Mouse (Mus musculus) urinary bladder, adult 2 months (tissue): Measurements from ENCODE around the gene Cdc42ep4. TPM values are rescaled to one million over a fixed set of nuclear protein-coding genes. Genes with fewer than 3 reads are reported as not detected.

ENCODE experiments used
- DNase-seq: peaks from one replicate; pipeline ENCODE4 v3.0.0; 2022; ENCODE audit warnings: low spot score
- polyA plus RNA-seq: library from polyadenylated mRNA; depleted of rRNA; stranded (reverse); fragments of >200 nt; gene quantifications from 2 replicates; pipeline ENCODE4 v1.2.3, GENCODE M21; 2012; rRNA removed

Cdc42ep4 gene
- polyA plus RNA-seq, result 19.8 and 27.1 TPM in 2 replicates

DNA sequence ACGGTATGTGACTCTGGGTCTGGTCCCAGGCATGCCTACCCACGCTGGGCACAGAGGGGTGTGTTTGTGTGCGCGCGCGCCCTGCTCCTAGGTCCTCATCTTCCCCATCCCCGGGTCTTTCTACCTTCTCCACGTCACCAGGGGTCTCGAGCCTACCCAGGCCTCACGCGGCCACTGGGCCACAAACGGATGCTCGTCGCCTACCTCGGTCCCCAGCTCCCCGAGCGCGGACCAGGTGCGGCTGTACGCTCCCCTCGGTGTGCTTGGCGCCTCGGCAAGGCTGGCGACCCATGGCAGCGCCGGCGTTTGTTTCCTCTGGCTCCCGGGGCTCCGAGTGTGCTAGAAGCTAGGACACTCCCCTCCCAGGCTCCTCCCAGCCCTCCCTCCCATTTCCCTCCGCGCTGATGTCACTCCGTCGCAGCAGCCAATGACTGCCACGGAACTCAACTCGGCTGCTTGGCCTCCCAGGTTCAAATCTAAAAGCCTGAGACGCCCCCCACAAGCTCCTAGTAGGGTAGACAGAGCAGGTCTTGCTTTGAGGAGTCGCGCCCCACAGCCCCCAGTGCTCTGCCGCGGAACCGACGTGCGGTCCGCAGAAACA, at the start of gene Cdc42ep4:
Cdc42ep4 (minus strand) TSS at position 398 of the 601 bp plus-strand sequence.
- DNase-seq, result peak; percentile 79

GRCm38 (mm10) chr11:113800026-113800425, 48.3 kb upstream of the Cdc42ep4 start:
- no peak for DNase-seq

DNA sequence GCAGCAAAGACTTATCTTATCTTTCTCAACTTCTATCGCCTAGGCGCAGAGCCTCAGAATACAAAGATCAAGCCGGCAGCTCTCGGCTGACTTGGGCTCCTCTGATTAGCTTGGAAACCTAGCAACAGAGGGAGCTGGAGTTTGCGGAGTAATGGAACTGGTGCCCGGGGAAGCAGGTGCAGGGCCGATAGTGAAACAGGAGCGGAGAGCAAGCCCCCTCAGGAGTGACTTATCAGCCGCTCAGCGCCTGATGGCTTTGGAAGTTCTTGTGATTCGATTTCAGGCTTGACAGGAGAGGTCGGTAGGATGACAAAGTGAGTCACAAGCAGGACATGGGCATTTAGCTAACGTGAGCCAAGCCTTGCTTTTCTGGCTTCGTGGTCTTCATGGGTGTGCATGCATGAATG, 47.4 kb upstream of the Cdc42ep4 start:
- DNase-seq, result no peak

DNA sequence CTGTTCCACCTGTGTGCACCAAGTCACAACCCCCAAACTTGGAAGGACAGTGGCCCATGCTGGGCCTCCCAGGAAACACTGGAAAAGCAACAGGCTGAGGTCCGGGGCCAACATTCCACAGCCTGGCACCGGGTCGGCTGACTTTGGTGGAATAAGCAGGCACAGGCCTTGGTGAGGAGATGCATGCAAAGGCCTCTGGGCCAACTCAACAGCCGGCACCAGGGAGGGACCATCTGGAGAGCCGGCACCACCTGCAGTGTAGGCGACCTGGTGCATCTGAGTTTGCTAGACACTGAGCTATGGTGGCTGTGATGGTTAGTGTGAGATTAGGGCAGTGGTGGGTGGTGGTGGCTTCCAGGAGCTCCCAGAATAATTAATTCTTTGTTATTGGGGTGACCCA, 46.3 kb upstream of the Cdc42ep4 start:
- no peak for DNase-seq

DNA sequence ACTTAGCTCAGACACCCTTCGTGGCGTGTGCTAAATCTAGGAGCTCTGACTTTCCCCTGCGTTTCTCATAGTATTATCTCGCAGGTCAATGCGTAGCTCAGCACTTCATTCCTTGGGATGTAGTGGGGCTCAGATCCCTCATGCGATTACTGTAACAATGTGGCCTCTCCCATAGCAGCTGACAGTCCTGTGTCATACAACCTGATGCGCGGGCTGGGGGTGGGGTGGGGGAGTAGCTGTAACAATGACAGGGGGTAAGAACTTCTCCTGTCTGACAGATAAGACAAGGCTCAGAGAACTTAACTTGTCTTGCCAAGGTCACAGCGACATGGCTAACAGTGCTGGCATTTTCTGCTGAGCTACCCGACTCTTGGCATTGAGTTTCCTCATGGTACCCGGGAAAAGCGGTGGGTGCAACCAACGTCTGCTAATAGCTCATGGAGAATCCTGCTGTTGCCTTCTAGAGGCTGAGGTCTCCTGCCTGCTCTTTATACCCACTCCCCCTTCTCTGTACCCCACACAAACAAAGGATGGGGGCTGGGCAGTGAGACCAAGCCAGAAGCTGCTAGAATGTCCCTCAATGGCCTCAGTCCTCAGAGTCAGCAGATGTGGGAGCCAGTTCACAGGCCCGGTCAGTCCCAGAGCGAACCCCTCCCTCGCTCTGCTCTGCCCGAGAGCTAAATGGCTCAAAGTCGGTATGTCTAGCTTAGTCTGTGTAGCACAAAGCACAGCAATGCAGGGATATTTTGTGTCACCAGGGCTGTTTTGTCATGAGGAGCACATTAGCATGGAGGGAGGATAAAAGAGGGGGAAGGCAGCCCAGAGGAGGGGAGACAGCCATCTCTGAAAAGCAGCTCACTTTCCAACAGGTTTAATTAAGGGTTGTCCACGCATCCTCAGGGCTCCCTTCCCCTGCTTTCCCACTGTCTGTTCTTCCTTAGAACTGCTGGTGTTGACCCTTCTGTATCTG, 45.6 kb upstream of the Cdc42ep4 start:
- DNase-seq, result no peak

DNA sequence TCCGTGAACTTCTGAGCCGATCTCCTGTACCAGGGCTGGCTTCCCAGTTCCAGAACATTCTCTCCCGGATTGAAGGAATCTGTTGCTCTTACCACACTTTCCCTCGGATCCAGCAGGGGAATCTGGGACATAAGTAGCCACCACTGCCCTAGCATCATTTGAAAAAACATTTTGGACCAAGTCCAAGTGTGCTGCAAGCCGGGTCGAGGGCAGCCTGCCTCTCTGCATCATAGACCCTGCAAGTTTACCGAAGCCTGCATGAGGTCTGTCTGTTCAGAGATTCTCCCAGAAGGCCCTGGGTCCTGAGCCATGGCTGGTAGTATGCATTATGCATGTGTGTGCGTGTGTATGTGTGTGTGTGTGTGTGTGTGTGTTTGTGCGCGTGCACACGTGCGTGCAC, 44.2 kb upstream of the Cdc42ep4 start:
- no peak for DNase-seq

GRCm38 (mm10) chr11:113791357-113792215, 39.9 kb upstream of the Cdc42ep4 start:
- DNase-seq, result no peak

DNA sequence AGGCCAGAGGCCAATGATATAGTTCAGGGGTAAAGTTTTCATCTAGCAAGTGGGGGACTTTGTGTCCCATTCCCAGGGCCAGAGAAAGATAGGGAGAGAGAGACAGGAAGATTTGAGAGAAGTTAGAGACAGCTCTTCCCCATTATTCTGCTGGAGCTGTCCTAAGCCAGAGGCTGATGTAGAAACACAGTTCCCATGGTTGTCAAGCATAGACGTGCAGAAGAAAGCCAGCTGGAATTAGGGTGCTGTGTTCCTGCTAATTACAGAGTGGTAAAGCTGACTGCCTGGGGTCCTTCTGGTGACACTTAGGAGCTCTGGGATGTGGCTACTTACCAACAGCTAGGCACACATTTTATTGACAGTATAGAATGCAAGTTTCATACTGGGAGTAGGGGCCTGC, 37.4 kb upstream of the Cdc42ep4 start:
- DNase-seq, result no peak

- DNase-seq, result no peak
Measured at GRCm38 (mm10) chr11:113788183-113788789, 36.6 kb upstream of the Cdc42ep4 start.

DNA sequence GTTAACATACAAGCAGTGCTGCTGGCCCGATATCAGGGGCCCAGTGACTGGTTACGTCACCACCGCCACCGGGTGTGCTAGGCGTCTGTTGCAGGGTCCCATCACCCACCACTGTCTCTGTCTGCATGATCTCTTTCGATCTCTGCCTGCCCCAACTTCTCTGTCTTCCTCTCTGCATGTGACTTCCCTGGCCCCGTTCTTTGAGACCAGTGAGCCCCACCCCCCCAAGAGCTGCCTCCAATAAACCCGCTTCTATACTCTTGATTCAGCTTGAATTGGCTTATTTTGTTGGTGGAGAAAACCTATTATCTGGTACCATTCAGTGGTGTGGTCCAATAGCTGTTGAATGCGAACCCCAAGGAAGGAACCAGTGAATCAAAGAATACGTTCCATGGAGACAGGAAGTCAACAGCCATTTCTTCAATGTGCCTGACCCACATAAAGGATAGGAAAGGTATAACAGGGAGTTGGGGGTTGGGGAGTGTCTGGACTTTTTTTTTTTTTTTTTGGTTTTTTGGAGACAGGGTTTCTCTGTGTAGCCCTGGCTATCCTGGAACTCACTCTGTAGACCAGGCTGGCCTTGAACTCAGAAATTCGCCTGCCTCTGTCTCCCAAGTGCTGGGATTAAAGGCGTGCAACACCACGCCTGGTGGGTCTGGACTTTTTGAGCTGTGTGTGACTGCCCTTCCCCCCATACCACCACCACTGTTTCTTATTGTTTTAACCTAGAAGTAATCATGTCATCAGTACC, 35.9 kb upstream of the Cdc42ep4 start:
- no peak for DNase-seq

DNA sequence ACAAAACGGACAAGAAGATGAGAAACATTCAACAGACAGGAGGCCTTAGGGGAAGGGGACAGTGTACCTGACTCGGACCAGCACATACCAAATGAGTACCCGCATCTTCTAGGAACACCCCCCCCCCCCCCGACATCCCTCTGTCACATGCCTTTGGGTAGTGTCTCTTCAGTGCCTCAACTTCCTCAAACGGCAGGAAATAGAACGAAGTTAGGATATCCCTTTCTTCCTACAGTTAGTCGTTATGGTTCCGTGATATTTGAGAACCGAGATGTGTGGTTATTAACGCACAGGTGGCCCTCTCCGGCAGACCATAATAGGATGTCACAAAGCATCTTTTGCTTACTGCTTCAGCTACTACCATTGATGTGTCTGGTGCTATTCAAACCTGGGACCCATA, 35.3 kb upstream of the Cdc42ep4 start:
- no peak for DNase-seq

- no peak for DNase-seq
Measured at GRCm38 (mm10) chr11:113786395-113786794, 34.7 kb upstream of the Cdc42ep4 start.

DNA sequence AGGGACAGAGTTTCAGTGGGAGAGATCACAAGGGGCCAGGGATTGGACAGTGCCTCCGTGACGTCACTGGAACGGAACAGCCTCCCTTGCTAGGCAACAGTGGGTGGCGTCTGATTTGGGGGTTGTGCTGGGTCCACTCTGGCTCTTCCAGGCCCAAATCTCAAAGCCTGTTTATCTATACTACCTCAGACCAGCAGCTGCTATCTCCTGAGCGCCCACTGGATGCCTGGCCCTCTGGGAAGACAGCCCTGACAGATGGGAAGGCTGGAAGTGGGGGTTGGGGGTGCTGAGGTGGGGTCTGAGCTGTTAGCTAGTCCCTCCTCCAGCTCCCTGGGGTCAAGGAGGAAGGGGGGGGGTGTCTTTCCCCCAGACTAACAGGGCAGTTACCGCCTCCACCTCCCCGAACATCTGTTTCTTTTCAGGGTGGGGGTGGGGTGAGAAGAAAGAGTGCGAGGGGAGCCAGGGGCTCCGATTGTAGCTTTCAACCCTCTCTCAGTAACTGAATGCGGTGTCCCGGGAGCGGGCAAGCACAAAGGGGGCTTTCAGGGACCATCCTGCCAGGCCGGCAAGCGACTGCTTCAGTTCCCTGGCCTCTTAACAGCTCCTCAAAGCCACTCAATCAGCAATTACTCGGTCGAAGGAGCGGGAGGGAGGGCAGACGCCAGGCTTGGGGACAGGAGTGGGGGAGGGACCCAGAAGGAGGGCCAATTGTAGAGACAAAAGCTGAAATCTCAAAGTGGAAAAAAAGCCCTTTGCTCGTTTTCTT, 33.9 kb upstream of the Cdc42ep4 start:
- no peak for DNase-seq

- DNase-seq, result no peak
Measured at GRCm38 (mm10) chr11:113784656-113785396, 33.1 kb upstream of the Cdc42ep4 start.

DNA sequence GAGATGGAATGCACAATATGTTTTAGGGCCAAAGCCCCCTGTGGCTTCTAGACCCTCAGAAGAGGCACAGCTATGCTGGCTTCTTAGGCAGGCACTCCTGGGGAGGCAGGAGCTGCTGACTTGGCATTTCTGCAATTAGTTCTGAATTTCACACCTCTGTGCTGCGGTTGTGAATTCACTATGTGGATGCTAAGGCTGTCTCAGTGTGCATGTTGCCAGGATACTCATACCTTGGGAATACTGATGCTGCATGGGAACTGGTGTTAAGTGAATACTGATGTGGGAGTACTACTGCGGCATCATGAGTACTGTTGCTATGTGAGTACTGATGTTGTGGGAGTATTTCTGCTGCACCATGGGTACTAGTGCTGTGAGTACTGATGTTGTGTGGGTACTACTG, 30.8 kb upstream of the Cdc42ep4 start:
- DNase-seq, result no peak

GRCm38 (mm10) chr11:113782006-113782405, 30.3 kb upstream of the Cdc42ep4 start:
- DNase-seq, result no peak

- no peak for DNase-seq
Measured at GRCm38 (mm10) chr11:113779680-113780041, 28.0 kb upstream of the Cdc42ep4 start.

DNA sequence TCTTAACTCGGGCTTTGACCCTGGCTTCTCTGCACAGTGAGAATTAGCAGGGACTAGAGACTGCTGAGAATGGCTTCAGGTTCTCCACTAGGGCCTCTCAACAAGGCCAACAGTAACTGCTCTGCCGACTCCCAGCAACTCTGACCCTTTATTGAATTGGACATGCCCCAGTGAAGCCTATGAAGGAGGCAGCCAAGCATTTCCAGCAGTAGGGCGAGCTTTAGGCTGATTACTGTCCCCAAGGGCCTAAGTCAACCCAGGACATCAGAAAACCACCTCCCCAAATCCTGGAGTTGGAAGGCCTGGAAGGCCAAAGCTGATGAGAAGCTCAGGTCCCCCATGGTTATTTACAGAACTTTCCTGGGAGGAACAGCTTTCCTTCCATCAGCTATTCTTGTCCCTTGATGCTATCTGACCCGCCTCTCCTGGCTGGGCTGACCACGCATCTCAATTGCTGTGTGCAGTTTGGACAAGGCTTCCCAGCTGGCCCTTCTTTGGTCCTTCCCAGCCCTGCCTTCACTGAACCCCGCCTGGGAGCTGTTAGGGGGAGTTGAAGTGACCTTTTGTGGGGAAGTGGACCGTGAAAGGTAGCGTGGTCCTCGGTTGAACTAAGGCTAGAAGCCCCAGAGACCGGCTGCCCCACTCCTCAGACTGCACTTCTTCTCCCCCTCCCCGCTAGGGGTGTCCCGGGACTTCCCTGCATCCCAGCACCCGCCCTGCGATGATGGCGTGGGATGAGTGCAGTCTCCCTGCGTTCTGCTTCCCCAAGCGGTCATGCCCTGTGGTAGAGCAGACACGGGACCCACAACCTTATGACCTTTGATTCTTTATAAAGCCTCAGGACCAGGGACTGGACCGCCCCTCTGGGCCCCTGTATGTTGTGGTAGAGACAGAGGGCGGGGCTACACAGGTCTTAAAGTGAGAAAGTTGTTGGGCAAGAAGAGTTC, 27.3 kb upstream of the Cdc42ep4 start:
- no peak for DNase-seq
